Mouse (Mus musculus): Measurements from ENCODE around the gene Olfr1423. TPM values are rescaled to one million over a fixed set of nuclear protein-coding genes. Genes with fewer than 3 reads are reported as not detected.

The Olfr1423 gene
- total and polyA plus RNA-seq, 2 experiments from 2014 or later = not detected

DNA sequence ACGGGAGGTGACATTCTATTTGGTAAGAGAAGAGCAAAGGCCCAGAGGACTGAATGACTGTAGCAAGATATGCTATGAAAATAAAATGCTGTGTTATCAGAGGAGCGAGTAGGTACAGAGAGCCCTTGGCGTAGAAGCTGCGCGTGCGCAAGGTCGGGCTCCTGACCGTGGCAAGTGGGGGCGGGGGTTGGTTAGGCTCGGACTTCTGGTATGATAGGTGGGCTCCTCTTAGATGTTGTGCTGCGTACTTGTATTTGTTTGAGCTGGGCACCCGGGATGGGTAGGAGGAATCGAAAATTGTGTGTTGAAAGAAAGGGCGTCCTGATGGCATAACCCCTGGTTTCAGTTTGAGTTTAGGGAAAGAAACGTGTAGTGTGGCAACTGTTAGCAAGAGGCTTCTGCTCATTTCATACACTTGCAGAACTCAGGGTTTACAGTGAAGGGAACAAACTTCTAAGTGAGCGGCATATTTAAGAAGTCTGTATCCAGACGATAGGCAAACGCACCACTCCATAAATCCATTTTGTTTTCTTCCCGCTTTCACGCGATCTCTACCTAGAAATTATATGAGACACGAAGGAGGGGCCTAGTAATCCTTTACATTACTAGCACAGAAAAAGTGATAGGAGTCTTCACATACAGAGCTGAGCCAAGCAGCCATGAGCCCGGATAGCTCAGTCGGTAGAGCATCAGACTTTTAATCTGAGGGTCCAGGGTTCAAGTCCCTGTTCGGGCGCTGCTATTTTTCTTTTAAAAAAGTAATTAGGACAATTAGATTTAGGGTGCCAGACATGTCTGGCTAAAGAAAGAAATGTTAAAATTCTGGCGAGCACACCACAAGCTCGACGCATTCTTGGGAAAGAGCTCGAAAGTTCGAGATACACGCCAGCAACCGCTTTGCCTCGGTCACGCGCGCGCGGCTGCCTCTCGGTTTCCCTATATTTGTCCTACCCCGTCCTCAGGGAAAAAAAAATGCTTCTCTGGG is 35.4 kb downstream of the Olfr1423 start:
- H3K36me3 ChIP-seq (ENCODE audit: insufficient read depth, low read length) = no peaks in the 10 kb centered on the region
- H3K9me3 ChIP-seq (ENCODE audit: low read length) = no peaks in the 10 kb centered on the region
- peak overlapping the region; percentile 51 for H3K9ac ChIP-seq (replicated peaks; ENCODE audit: low read length, poor library complexity, severe bottlenecking)
- H3K27me3 ChIP-seq (ENCODE audit: insufficient read depth, low read length) = no peaks in the 10 kb centered on the region
- TF ChIP-seq CTCF (IDR thresholded peaks at IDR 0.05) = no peak
- peak; percentile 95 for DNase-seq (ENCODE audit: low spot score)
- H3K4me2 ChIP-seq (ENCODE audit: low read depth, low read length, poor library complexity, severe bottlenecking) = peak overlapping the region; percentile 58
- H3K4me3 ChIP-seq (ENCODE audit: low read depth, low read length) = peak overlapping the region; percentile 60
- WGBS = under 1% methylated on average over 41 of the region's 41 CpGs
- H3K4me1 ChIP-seq (ENCODE audit: insufficient read depth, low read length) = 0 out of 2 replicates have a peak, but pooled peaks cover 6% of the 10 kb centered on the region
- H3K27ac ChIP-seq (ENCODE audit: low read depth, low read length) = peak overlapping the region; percentile 71
- peak; percentile 74 for ATAC-seq (ENCODE audit: low FRiP score)

DNA sequence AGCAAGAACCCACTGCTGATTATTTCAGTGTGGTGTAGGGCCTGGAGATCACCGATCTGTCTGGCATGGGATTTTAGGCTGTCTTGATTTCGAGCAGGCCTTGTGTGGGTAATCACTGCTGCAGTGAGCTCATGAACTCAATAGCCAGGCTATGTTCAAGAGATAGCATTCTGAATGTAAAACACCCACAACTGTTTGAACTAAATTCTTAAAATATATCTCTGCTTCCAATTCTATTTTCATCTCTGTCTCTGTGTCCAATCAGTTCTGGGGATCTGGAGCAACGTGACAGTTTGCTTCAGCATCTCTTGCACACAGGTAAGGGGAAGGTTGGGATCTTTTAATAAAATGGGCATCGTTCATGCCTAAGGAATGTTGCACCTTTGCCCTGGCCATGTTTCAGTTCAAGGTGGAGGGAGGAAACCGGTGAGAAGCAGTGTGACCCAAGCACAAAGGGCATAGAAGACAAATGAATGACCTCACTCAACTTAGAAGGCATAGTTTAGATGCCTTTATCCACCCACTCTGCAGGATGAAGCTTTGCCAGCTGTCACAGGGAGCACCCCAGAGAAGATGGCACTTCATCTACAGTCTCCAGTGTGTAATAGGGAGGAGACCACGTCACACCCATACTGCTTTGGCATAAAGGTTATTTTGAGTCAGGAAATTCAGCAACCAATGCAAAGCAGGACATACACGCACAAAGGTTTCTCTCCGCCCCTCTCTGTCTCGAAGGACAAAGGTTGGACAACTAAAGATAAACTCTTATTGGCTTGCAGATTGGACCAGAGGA is 36.7 kb downstream of the Olfr1423 start:
- peak overlapping the region; percentile 58 for H3K4me2 ChIP-seq (ENCODE audit: low read depth, low read length, poor library complexity, severe bottlenecking)
- peak overlapping the region; percentile 71 for H3K27ac ChIP-seq (ENCODE audit: low read depth, low read length)
- DNase-seq (ENCODE audit: low spot score) (peak; percentile 15), ATAC-seq (ENCODE audit: low FRiP score) (no peak)
- H3K4me3 ChIP-seq (ENCODE audit: low read depth, low read length) = peak overlapping the region; percentile 60
- TF ChIP-seq CTCF (IDR thresholded peaks at IDR 0.05) = no peak
- no peaks in the 10 kb centered on the region for H3K36me3 ChIP-seq (ENCODE audit: insufficient read depth, low read length)
- no peaks in the 10 kb centered on the region for H3K9me3 ChIP-seq (ENCODE audit: low read length)
- 54% methylated on average over 9 of the region's 9 CpGs for WGBS
- H3K9ac ChIP-seq (replicated peaks; ENCODE audit: low read length, poor library complexity, severe bottlenecking) = peak overlapping the region; percentile 51; the same call in 1 of the 2 replicates
- 0 out of 2 replicates have a peak, but pooled peaks cover 6% of the 10 kb centered on the region for H3K4me1 ChIP-seq (ENCODE audit: insufficient read depth, low read length)
- no peaks in the 10 kb centered on the region for H3K27me3 ChIP-seq (ENCODE audit: insufficient read depth, low read length)

DNA sequence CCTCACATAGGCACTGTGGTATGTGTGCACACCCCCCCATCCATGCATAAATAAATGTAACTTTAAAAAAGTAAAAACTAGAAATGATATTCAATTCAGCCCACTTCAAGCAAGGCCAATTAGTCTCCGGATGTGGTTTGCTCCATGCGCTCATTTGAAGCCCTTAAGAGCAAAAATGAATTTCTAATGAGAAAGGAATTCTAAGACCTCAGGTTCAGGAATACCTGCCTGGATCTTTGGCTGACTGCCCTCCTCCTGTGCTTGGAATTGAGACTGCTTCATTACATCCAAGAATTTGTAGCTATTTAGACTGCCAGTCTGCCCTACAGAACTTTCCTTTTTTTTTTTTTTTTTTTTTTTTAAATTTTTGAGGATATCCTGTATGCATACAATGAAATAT is 37.5 kb downstream of the Olfr1423 start:
- no peak for TF ChIP-seq CTCF (IDR thresholded peaks at IDR 0.05)
- Histone ChIP-seq H3K9me3 (ENCODE audit: low read length) (no peaks in the 10 kb centered on the region), H3K27me3 (ENCODE audit: insufficient read depth, low read length) (no peaks in the 10 kb centered on the region), H3K36me3 (ENCODE audit: insufficient read depth, low read length) (no peaks in the 10 kb centered on the region), H3K4me1 (ENCODE audit: insufficient read depth, low read length) (0 out of 2 replicates have a peak, but pooled peaks cover 6% of the 10 kb centered on the region), H3K4me3 (ENCODE audit: low read depth, low read length) (no peak overlapping the region), H3K4me2 (ENCODE audit: low read depth, low read length, poor library complexity, severe bottlenecking) (no peak overlapping the region), H3K9ac (replicated peaks; ENCODE audit: low read length, poor library complexity, severe bottlenecking) (no peak overlapping the region), H3K27ac (ENCODE audit: low read depth, low read length) (no peak overlapping the region)
- ATAC-seq (ENCODE audit: low FRiP score) (no peak), DNase-seq (ENCODE audit: low spot score) (no peak)
- WGBS = 90% methylated on average over 2 of the region's 2 CpGs

- 53% methylated on average over 14 of the region's 14 CpGs for WGBS
- Histone ChIP-seq H3K4me1 (ENCODE audit: insufficient read depth, low read length) (0 out of 2 replicates have a peak, but pooled peaks cover 6% of the 10 kb centered on the region), H3K36me3 (ENCODE audit: insufficient read depth, low read length) (no peaks in the 10 kb centered on the region), H3K27me3 (ENCODE audit: insufficient read depth, low read length) (no peaks in the 10 kb centered on the region), H3K9me3 (ENCODE audit: low read length) (no peaks in the 10 kb centered on the region), H3K4me2 (ENCODE audit: low read depth, low read length, poor library complexity, severe bottlenecking) (peak overlapping the region; percentile 32), H3K4me3 (ENCODE audit: low read depth, low read length) (peak overlapping the region; percentile 23), H3K9ac (replicated peaks; ENCODE audit: low read length, poor library complexity, severe bottlenecking) (no peak overlapping the region), H3K27ac (ENCODE audit: low read depth, low read length) (no peak overlapping the region)
- no peak for TF ChIP-seq CTCF (IDR thresholded peaks at IDR 0.05)
- DNase-seq (ENCODE audit: low spot score) (no peak), ATAC-seq (ENCODE audit: low FRiP score) (no peak)
These were observed 38.3 kb downstream of the Olfr1423 start for GRCm38 (mm10) chr19:12002791-12003190.

GRCm38 (mm10) chr19:12002125-12002524 is 39.0 kb downstream of the Olfr1423 start:
- Histone ChIP-seq H3K9ac (replicated peaks; ENCODE audit: low read length, poor library complexity, severe bottlenecking) (no peak overlapping the region), H3K36me3 (ENCODE audit: insufficient read depth, low read length) (no peaks in the 10 kb centered on the region), H3K27me3 (ENCODE audit: insufficient read depth, low read length) (no peaks in the 10 kb centered on the region), H3K9me3 (ENCODE audit: low read length) (no peaks in the 10 kb centered on the region), H3K27ac (ENCODE audit: low read depth, low read length) (no peak overlapping the region), H3K4me1 (ENCODE audit: insufficient read depth, low read length) (0 out of 2 replicates have a peak, but pooled peaks cover 6% of the 10 kb centered on the region), H3K4me2 (ENCODE audit: low read depth, low read length, poor library complexity, severe bottlenecking) (peak overlapping the region; percentile 32), H3K4me3 (ENCODE audit: low read depth, low read length) (peak overlapping the region; percentile 23)
- 4% methylated on average over 11 of the region's 11 CpGs for WGBS
- ATAC-seq (ENCODE audit: low FRiP score) = peak; percentile 42; the same call in 1 of the 2 replicates
- DNase-seq (ENCODE audit: low spot score) = peak; percentile 81
- no peak for TF ChIP-seq CTCF (IDR thresholded peaks at IDR 0.05)

Measured in midbrain, postnatal 0 days (tissue).